Mouse (Mus musculus) bone marrow, adult 2 months (tissue): Measurements from ENCODE around the gene H2-T24.

Experiments used
- CTCF ChIP-seq: fragments of 200-500 bp; IDR thresholded peaks from 2 replicates; pipeline ENCODE4 v1.5.1; 2011; ENCODE audit warnings: low read length, control low read depth; ENCODE audit not compliant: control insufficient read depth, insufficient read depth
- POLR2A ChIP-seq: fragments of 200-500 bp; IDR thresholded peaks from 2 replicates; pipeline ENCODE4 v1.6.1; 2011; ENCODE audit warnings: low read depth, mild to moderate bottlenecking, control low read depth, low read length, borderline replicate concordance; ENCODE audit not compliant: control insufficient read depth

DNA sequence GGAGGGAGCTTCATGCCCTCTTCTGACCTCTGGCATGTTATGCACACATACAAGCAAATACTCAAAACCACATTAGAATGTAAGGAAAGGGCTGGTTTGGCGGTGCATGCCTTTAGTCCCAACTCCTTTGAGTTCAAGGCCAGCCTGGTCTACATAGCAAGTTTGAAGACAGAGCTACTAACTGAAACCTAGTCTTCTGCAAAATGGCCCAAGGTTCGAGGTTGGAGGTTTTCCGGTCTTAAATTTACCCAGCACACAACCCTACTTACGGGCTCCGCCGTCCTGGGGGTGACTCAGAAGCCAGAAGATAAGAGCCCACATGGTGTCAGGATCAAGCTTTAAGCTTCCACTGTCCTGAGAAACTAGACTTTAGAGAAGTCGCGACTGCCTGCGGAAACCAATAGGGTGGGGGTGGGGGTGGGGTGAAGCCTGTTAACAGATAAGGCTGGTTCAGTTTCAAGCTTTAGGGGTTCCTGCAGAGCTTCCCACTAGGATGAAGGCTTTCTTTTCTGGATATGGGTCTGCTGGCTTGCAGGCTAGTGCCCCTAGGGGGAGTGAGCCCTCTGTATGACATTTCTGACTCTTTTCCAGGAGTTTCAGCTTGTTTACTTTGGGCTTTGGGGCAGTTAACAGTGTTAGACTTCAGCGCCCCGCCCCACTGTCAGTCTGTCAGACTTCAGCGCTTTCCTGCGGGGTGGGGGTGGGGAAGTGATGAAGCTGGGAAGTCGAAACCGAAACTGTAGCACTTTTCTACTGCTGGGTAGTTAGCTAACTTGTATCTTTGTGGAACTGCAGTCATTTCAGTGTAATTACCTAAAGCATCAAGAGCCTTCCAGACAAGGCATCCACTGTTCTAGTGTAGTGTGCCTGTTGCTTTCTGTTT lies at the start of gene H2-T24:
- TF ChIP-seq POLR2A: peak; percentile 49
- TF ChIP-seq CTCF: no peak
